Mouse (Mus musculus) olfactory bulb, adult 2 months (tissue): ENCODE results near the gene Rasip1. TPM values are rescaled to one million over a fixed set of nuclear protein-coding genes. Genes with fewer than 3 reads are reported as not detected.

Source experiments
- H3K27ac ChIP-seq: fragments of 200-500 bp; 2 replicates; pipeline ENCODE4 v1.5.1; 2012; ENCODE audit warnings: low read depth, low read length; ENCODE audit not compliant: insufficient read depth
- H3K4me1 ChIP-seq: fragments of 200-500 bp; 2 replicates; pipeline ENCODE4 v1.6.1; 2012; ENCODE audit warnings: low read length; ENCODE audit not compliant: control insufficient read depth, insufficient read depth
- H3K4me3 ChIP-seq: fragments of 200-500 bp; 2 replicates; pipeline ENCODE4 v1.5.1; 2012; ENCODE audit warnings: mild to moderate bottlenecking, low read depth, low read length, moderate library complexity; ENCODE audit not compliant: insufficient read depth
- CTCF ChIP-seq: fragments of 200-500 bp; IDR thresholded peaks from 2 replicates; pipeline ENCODE4 v1.5.1; 2012; ENCODE audit warnings: low read depth, mild to moderate bottlenecking, low read length, moderate library complexity; ENCODE audit not compliant: insufficient read depth
- POLR2A ChIP-seq: fragments of 200-500 bp; IDR thresholded peaks from 2 replicates; pipeline ENCODE4 v1.6.1; 2012; ENCODE audit warnings: mild to moderate bottlenecking, low read depth, low read length, moderate library complexity; ENCODE audit not compliant: insufficient read depth
- WGBS: fragments of 180-500 bp; shearing (Covaris S2); methylation state at CpG from one replicate; pipeline ENCODE4 v1.1.7; 2018; 5-methylcytosine and 5-hydroxymethylcytosine counted together
- polyA plus RNA-seq: library from polyadenylated mRNA; stranded (reverse); fragments of >200 nt; gene quantifications from 2 replicates; pipeline ENCODE4 v1.2.4, GENCODE M21; 2012; ENCODE audit warnings: low replicate concordance; ENCODE audit not compliant: missing spikeins, insufficient read depth, insufficient read length

Gene Rasip1
- polyA plus RNA-seq, 1 experiment: not detected

DNA sequence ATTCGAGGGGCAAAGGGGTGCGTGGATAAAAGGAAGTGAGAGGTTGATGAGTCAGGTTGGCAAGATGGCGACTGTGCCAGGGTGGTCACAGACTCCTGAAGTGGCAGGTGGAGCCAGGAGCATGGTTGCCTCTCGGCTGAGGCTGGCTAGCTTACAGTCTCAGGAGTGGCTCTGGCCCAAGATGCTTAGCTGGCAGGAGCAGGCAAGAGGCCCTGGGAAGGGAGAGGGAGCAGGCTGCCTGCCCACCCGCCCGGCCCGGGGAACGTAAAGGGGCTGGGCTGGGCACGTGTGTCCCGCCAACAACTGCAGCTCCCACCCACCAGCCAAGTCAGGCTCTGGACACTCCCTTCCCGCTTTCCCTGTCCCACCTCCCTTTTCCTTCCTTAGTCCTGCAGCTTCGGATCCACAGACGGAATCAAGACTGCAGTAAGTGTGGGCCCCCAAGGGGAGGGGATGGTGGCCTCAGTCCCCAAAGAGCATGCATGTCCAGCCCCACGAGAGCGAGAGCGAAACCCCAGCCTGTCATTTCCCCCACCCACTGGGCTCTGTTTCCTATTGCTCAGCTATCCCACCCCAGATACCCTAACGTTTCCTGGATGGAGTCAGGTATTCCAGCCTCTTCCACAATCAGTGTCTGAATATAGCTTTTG is 14.2 kb downstream of the Rasip1 start:
- Histone ChIP-seq H3K27ac (no peak overlapping the region), H3K4me3 (no peak overlapping the region), H3K4me1 (peaks cover 31% of the 10 kb centered on the region)
- WGBS: 45% methylated on average over 17 of the region's 17 CpGs
- TF ChIP-seq CTCF (no peak), POLR2A (no peak)

DNA sequence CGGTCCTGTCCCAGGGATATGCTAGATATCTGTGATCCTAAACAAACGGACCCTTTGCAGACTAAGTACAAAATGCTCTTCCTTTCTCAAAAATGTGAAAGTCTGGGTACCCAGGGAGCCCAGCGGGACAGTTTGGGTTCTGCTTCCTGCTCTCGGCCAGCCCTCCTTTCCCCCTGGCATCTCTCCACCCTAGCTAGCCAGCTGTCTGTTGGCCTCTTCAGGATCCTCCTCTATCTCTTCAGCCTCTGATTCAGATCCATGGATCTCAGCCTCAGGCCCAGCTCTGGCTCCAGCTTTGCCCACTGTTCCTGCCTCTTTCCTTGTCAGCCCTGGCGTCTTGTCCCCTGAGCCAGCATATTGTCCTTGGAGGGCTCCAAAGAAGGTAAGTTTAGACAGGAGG is 14.8 kb downstream of the Rasip1 start:
- no peak overlapping the region for H3K27ac ChIP-seq
- WGBS: 78% methylated on average over 5 of the region's 5 CpGs

DNA sequence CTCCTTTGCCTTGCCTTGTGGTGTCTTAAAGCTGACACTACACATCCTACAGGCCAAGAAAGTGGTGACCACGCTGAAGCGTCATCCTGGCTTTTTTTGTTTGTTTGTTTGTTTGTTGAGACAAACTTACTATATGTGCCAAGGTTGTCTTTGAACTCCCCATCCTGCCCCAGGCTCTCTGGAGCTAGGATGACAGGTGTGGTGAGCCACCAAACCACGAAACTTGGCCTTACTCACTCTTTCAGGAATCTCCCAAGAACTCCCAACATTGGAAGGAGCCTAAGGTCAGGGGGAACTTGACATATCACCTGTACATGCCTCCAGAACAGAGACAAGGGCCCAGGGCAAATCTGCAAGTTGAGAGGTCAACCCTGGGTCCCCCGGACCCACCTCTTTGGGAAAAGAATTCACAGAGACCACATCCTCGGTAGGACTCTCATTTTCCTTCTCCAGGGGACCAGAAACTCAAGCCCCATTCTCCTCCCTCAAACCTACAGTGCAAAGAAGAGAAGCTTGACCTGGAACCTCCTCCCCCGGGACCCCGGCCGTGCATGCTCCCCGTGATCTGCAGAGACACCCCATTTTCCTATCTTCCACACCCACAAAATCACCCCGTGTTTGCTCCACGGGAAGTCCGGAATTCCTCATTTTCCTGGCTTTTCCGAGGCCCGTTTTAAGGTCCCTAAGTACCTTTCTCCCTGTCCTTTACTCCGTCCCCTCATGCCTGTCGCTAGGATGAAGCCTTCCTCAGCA is 15.4 kb downstream of the Rasip1 start:
- 32% methylated on average over 16 of the region's 16 CpGs for WGBS
- H3K4me1 ChIP-seq: peaks cover 30% of the 10 kb centered on the region
- peak overlapping the region; percentile 89 for H3K27ac ChIP-seq
- TF ChIP-seq CTCF: no peak
- no peak for TF ChIP-seq POLR2A
- peak overlapping the region; percentile 50 for H3K4me3 ChIP-seq

More for the DNA sequence above, 14.8 kb downstream of the Rasip1 start:
- no peak overlapping the region for H3K4me3 ChIP-seq
- peaks cover 31% of the 10 kb centered on the region for H3K4me1 ChIP-seq
- TF ChIP-seq POLR2A: no peak
- TF ChIP-seq CTCF: no peak

DNA sequence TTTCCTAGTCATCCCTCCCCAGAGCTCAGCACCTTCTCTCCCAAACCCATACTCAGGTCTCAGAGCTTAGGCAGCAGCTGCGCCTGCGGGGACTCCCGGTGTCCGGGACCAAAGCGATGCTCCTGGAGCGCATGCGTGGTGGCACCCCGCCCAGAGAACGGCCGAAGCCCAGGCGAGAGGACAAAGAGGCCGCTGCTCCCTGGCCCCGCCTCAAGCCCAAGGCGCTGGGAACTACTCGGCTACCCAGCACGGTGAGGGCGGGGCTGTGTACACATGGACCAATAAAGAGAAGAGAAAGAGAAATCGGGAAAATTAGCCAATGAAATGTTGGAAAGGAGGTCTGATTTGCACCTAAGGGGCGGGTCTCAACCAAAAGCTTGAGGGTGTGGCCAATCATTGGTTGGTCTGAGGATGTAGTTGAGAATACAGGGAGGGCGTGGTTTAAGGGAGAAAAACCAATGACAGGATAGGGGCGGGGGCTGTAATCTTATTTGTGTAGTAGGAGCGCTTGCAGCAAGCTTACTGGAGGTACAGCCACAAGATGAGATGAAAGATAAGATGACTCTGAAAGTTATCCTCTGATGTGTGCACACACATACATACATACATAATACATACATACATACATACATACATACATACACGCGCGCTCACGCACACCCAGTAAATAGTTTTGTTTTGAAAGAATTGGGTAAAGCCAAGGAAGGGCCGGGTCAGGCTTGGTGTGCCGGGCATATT is 16.3 kb downstream of the Rasip1 start:
- Histone ChIP-seq H3K4me1 (peaks cover 25% of the 10 kb centered on the region), H3K27ac (peak overlapping the region; percentile 89), H3K4me3 (peak overlapping the region; percentile 50)
- peak; percentile 67 for TF ChIP-seq POLR2A
- no peak for TF ChIP-seq CTCF
- WGBS: 7% methylated on average over 28 of the region's 28 CpGs

DNA sequence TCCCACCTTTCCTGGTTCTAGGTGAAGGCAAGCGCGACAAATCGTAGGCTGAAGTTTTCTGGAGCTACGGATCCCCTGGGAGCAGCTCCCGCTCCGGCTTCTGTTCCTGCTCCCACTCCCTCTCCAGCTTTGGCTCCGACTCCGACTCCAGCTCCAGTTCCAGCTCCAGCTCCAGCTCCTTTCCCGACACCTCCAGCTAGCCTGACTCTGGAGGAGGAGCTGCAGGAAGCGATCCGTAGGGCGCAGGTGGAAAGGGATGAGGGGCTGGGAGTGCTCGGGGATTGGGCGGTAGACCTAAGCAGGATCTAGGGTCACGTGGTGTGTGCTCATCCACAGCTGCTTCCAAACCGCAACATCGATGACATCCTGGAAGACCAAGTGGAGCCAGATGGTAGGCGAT is 16.9 kb downstream of the Rasip1 start:
- Histone ChIP-seq H3K4me3 (peak overlapping the region; percentile 47), H3K4me1 (peaks cover 25% of the 10 kb centered on the region), H3K27ac (peak overlapping the region; percentile 57)
- 5% methylated on average over 18 of the region's 18 CpGs for WGBS
- TF ChIP-seq POLR2A (no peak; the same call in 1 of the 2 replicates), CTCF (no peak)

DNA sequence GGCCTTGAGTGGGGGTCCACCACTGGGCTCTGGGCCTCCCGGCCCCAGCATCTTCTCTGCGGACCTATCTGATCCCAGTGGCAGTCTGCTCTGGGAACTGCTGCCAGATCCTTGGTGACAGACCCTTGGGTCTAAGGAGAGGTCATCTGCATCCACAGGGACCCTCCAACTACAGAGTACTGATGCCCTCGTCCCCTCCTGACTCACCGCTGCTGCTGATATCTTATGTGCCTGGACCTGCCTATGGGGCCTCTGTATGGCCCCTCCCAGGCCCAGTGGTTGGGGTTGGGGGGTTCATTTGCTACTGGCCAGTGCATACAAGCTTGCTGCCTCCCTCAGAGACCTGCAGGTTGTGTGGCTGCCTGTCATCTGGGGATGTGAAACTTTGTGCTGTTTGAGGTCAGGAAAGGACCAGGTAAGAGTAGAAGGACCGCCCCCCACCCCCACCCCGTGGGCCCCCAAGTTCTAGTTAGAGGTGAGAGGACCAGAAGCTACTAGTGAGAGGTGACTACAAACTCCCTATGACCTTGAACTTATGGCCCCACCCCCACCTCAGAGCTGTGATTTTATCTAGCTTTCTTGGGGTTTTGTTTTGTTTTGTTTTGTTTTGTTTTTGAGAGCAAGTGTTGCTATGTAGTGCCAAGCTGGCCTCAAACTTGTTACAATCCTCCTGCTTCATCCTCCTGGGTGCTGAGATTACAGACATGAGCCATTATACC is 17.7 kb downstream of the Rasip1 start:
- 66% methylated on average over 6 of the region's 6 CpGs for WGBS
- no peak for TF ChIP-seq POLR2A
- no peak for TF ChIP-seq CTCF
- peaks cover 25% of the 10 kb centered on the region for H3K4me1 ChIP-seq
- H3K4me3 ChIP-seq: peak overlapping the region; percentile 47
- H3K27ac ChIP-seq: peak overlapping the region; percentile 57

DNA sequence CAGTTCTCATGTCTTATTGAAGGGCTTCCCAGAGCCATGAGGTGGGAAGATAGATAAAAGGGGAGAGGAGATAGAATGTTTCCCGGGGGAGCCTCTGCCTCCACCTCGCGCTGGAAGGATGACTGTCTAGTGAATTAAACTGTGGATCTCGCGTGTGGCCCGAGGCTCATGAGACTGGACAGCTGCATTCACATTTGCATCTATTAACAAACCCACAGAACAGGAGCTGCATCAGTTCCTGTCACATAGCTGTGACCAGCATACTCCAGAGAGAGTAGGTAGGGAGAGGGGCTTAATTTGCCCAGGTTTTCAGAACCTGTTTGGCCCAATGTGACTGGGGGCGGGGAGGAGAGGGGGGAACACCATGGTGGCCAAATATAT is 18.3 kb downstream of the Rasip1 start:
- Histone ChIP-seq H3K4me3 (no peak overlapping the region), H3K27ac (no peak overlapping the region), H3K4me1 (peaks cover 25% of the 10 kb centered on the region)
- WGBS: 90% methylated on average over 7 of the region's 7 CpGs
- TF ChIP-seq CTCF (no peak), POLR2A (no peak)

DNA sequence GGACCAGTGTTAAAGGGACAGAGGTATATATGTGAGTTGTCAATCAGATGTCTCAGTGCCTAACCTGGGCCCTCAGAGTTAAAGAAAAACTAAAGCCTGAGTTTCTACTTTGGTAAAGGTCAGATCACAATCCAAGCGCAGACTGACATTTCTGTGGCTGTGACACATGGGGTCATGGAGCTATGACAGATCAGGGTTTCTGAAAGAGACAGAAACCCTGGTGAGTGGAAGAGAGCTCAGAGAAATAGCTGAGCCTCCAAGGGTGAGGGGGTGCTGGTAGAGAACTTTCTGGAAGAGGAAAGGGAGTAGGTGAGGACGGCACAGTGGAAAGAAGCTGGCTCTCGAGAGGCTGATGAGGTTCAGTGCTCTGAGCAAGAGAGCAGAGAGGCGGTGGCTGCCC is 19.4 kb downstream of the Rasip1 start:
- Histone ChIP-seq H3K27ac (no peak overlapping the region), H3K4me3 (no peak overlapping the region), H3K4me1 (peaks cover 25% of the 10 kb centered on the region)
- 84% methylated on average over 4 of the region's 4 CpGs for WGBS
- TF ChIP-seq CTCF (no peak), POLR2A (no peak)
